Mouse (Mus musculus) thymus, postnatal 25 days (tissue): ENCODE results near the gene Rap1a.
"Not testable (repeated sequence)": the region's sequence is repeated elsewhere in the genome, so short reads cannot be mapped to it uniquely, and the experiment has no call there.

Experiments
- DNase-seq: peaks from one replicate; pipeline ENCODE4 v3.0.0; 2022

Gene Rap1a

DNA sequence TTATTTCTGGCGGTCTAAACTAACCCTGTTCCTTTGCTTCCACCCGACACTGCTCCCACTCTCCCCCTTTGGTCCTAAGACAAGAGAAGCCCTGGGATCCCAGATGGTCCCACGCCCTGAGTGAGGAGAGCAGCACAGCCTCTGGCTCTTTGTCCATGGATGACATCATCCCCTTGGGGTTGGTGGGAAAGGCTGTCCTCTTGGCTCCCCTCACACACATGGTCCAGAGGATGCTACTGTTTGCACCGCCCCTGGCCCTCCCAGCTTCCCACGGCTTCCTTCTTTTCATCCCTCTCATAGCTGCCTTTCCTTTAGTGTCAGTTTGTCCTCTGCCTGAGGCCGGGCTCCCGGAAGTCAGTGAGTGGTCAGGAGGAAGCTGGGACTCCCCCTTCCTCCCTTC is 89.4 kb downstream of the Rap1a start:
- no peak for DNase-seq

DNA sequence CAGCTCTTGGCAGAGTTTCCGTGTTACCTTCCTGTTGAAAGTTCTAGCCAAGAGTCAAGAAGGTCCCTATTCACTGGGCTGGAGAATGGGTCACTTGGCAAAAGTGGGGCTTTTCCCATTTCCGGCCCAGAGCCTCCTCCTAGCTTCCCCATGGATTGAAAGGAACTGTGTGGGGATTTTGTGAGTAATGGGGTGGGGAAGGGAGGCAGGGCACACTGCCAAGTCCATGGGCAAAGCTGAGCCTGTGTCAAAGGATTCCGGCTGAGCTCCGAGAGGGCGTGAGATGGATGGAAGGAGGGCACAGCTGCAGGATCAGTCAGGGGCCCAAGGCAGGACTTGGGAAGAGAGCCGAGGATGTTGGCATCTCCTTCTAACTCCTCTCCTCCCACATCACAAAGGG is 90.9 kb downstream of the Rap1a start:
- DNase-seq: no peak

DNA sequence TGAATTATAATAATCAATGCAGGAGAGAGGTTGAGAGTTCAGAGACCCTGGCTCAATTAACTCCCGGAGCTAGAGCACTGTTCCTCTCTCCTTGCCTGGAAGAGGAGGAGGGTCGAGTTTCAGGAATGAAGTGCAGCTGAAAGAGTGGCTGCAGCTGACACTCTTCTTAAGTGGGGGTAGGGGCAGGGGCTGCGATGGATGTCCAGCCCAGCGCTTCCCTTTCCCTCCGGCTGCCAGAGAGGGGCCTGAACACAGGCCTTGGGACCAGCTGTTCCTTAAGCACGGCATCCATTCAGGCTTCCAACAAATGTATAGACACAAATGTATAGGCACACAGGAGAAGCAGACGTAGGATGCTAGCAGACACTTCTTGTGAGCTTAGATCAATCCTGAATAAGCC is 93.5 kb downstream of the Rap1a start:
- DNase-seq: no peak

DNA sequence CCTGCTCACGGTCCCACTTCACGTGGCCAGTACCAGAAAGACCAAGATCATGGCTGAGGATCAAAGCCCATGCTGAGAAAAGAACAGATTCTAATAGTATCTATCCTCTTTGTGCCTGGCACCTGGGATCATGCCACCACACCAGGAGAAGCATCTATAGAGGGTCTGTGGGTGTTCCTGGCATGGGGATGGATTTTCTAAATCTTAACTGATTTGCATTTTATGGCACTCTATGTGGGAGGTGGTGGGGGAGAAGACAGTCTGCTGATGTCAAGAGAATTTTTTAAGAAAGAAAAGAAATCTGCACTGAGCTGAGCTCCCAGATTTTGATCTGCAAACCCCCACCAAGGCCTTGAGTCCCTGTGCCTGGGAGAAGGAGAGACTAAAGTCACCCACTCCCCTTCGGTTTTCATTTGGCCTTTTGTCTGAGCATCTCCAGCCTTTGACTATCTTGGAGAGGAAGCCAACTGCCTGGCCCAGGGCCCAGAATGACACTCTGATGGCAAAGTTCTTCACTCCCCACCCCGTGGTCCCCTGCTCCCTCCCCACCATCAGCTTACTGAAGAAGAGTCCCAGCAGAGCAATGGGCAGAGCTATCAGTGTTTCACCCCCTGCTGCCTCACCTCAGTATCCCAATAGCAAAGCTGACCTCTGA is 94.6 kb downstream of the Rap1a start:
- DNase-seq: no peak

DNA sequence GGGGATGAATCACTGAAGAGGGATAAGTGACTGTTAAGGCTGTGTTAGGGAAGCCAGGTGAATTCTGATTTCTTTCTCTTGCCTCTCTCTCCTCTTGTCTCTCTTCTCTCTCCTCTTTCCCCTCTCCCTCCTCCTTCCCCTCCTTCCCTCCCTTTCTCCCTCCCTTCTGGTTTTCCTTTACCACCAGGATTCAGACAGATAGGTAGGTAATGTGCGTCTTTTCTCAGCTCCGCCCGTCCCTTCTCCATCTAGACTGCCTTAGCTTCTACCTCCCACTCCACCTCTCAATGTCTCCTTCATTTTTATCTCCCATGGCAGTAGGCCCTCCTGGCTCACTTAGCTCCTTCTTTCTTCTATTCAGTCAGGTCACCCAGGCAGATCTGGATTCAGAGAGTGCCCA is 95.6 kb downstream of the Rap1a start:
- DNase-seq: no peak

DNA sequence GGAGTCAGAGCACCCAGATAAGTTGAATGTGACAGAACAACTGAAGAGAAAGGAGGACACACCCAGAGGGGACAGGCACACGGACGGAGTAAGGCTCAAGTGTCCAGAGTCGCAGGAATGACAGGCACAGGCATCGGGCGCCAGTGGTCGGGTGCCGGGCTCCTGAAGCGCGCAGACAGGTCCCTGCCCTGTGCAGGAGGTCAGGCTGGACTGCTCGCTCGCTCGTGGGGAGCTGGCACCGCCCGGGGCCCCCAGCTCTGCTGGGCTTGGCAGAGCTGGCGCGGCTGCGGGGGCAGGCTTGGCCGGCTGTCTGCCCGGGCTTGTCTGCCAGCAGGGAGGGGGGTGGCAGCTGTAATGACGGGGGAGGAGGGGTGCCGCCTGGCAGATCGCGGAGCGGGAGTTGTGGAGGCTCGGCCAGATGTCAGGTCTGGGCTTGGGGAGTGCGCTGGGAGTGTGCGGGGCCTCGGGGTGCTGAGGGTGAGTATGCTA is 96.0 kb downstream of the Rap1a start:
- peak; percentile 48 for DNase-seq

DNA sequence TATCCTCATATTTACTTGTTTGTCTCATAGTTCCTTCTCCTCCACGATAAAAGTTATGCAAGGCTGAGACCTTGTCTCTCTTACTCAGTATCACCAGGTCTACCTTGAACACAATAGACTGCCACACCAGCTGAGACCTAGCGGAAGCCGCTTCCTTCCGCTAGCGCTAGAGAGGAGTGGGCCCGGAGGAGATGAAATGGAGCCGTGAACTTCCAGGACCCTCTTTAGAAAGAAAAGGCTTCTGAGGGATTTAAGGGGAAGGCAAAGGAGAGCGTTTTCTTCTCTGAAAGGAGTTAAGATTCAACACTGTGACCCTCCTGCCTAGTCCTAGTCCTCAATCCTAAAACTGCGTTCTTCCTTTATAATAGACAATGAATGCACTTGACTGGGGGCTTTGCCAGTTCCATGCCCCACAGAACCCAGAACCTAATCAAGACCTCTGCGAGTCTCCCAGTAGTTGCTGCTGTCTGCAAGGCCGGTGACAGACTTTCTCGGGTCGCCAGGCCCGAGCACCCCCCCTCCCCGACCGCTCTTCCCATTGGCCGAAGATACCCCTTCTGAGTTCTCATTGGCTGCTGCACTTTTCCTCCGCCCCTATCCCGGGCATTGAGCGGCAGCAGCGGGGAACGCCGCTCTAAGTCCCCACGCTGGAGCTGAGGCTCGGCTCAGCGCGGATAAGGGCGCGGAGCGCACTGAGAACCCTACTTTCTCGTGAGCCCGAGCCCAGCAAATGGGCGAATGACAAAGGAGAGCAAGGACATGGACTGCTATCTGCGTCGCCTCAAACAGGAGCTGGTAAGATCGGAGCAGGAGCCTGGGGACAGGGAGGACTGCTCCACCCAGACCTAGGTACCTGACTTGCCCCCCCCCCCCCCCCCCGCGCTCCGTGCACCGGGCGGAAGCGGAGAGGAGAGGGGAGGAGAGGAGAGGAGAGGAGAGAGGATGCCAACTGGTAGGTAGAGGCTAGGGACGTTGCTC is 96.8 kb downstream of the Rap1a start, which contains the start of gene Inka2:
Gene Inka2, plus strand, starts transcription at position 569 of the 978 bp plus-strand sequence.
- DNase-seq: peak; percentile 84

DNA sequence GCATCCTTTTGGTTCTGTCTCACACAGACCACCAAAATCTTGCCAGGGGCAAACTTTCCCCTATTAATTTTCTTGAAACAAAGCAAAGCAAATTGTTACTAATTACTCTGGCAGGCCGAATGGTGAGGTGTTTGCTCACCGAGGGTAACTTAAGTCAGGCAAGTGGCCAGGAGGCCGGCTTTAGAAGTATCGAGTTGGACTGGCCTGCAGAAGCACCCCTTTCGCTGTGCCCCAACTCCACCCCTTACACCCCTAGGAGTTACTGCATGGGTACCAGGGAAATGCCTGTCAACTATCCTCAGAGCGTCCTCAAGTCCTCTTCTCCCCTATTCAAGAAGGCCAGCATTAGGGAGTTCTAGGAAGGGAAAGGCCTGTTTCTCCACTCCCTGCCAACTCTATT is 97.6 kb downstream of the Rap1a start:
- DNase-seq: no peak

DNA sequence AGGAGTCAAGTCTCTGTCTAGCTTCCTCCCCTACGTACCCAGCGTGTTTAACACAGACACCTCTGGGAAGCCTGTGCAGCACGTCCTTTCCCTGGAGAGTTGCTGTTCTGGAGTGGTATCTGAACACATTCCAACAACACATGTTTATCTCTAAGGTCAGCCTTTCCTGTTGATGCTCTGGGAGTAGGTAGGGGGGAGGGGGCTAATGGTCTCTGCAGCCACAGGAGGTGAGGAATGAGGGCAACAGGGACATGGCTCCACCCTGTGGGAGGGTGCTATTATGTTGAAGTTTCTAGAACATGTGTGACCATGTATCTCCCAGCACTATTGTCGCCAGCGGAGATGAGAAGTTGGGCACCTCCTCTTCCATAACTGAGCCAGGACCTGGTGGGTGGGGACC is 99.7 kb downstream of the Rap1a start:
- no peak for DNase-seq

DNA sequence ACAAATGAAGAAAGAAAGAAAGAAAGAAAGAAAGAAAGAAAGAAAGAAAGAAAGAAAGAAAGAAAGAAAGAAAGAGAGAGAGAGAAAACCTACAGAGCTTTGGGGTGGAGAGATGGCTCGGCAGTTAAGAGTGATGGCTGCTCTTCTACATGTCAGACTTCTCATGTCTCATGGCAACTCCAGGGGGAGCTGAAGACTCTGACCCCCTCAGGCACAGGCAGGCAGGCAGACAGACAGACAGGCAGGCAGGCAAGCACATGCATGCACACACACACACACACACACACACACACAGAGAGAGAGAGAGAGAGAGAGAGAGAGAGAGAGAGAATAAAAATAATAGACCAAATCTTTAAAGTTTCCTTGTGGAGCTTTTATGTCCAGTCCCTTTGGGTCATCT is 100.3 kb downstream of the Rap1a start:
- DNase-seq: not testable (repeated sequence)

DNA sequence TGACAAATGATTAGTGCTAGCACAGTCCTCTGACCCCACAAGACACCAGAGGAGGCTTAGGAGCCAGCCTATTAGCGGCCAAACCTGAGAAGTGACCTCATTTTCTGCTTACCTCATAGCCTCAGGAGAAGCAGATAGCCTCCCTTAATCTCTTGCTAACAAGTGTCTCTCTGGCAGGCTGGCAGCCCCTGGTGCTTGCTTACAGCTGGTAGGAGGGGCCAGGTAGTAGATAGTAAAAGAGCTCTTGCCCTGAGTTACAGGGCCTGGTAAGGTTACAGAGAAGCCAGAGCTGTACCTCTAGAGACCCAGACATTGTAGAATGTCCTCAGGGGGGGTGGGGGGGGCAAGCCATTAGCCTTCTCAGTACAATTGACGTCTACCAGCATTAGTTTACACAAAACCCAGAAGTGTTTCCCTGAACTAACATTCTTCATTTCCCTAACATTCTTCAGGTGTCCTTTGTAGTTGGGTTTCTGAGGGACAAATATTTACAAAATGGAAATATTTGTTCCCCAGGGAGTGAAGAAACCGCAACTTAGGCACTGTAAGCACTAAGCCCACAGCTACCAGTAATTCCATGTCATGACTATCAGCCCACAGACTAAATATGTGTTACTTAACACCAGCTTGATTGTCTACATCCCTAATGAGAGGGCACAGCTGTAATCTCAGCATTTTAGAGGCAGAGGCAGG is 101.7 kb downstream of the Rap1a start:
- DNase-seq: no peak

DNA sequence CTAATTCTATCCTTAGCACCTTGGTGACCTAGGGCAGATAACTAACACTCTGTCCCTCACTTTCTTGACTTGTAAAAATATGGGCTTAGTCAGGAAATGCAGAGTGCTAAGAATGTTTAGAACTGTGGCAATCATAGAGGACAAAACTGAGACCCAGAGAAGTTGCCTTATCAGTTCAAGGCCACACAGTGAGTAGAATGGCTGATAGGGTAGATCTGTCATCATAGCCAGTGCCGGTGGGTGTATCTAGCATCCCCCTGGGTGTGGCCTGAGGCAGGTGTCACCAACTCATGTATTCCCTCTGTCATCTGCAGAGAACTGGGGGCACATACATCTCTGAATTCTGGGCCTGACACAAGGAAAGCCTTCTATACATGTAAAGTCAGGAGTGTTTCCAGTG is 102.8 kb downstream of the Rap1a start:
- DNase-seq: no peak

DNA sequence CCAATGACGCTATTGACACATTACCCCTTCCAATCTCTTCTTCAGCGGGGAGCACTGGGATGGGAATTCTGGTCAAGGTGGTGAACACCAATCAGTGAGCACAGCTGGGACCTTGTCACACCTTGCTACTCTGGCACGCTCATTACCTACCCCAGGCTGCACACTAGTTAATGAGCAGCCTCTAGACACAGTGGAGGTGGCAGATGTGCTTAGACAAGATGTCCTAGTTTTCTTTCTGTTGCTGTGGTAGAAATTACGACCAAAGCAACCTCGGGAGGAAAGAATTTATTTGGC is 104.0 kb downstream of the Rap1a start:
- no peak for DNase-seq

DNA sequence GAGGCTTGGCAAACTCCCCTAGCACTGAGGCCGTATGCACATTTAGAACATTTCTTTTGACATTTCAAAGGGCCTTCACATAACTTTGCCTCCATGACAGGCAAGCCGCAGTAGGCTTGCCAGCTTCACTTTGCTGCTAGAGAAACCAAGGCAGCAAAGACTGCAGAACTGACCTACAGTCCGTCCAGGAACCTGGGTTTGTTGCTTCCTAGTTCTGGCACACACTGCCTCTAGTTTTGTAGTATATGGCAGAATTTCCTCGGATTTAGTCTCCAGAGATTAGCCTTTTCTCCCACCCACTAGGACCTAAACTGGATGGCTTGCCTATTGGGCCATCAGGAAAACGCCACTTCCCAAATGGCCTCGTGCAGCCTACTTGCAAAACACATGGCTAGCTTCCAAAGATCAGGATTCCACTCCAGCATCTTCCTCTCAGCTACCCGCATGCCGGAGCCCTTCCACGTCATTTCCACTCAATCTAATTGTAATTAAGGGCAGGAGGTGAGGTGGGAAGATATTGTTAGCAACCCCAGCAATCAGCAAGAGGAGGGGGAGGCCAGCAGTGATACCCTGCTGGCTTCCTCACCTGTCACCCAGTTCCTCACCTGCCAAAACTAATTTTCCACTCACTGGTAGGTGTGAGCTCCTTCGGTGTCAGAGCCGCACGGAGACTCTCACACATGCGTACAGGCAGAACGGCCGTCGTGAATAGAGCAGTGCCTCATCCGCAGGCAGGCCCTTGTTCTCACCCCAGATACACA is 104.6 kb downstream of the Rap1a start:
- DNase-seq: no peak

DNA sequence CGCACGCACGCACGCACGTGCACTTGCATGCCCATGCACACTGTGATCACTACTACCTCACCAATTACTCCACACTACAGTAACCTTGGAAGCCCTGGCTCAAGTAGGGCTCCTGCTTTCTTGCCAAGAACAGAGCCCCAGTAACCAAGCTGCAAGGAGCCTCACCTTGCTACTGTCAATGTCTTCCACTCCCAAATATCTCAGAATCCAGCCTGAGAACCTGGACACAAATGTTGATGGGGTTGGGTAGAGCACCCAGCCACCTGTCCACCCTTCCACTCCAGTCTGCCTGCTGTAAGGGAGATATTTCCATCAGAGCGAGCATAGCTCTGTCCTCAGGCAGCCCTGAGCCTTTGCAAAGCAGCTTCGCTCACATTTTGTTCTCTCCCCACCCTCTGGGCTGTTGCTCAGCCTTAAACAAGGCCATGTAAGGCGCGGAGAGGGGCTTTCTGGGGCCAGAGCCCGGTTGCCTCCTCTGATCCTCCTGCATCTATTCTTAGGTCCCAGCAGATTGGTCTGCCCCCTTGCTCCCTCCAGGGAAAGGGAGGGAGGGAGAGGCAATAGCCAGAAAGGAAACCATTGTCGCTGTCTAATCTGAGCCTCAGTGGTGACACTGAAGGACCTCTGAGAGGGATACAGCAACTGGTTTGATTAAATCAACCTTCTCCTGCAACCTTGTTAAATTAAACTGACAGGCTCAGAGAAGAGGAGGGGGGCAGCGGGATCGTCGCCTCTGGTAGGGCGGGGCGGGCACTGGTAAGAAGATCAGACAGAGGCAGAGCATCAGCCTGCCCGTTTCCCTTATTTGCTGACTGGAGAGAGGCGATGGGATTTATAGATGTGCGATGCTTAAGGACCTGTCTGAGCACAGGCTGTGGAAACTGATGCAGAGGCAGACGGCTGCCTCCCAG is 105.4 kb downstream of the Rap1a start:
- no peak for DNase-seq

DNA sequence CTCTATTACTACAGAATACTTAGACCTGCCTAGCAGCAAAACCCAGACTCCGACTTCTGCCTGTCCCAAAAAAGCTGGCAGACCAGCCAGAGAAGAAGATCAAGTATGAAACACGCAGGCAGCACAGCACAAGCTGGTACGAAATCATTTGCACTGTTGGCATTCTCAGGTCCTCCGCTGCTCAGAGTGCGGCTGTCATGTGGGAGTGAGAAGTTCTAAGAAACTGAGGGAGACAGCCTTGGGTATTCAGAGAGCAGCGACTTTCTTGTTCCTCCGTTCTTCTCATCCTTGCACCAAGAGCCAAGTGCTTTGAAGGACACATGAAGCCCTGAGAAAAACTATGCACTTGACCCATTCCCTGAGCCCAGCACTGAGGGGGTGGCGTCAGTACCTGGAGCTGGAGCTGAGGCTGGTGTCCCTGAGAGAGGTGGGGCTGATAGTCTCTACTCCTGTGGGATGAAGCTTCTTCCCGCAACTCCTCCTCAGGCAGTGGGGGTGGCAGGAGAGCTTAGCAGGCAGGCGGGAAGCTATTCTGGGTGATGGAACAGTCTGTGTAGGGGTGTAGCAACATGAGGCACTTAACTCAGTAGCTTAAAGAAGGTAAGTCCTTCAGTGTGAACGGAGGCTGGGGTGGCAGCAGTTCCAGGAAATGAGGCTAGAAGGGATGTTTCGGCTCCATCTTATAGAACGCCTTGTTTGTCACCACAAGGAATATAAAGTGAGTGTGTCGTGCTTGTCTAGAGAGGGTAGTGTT is 107.6 kb downstream of the Rap1a start:
- no peak for DNase-seq

DNA sequence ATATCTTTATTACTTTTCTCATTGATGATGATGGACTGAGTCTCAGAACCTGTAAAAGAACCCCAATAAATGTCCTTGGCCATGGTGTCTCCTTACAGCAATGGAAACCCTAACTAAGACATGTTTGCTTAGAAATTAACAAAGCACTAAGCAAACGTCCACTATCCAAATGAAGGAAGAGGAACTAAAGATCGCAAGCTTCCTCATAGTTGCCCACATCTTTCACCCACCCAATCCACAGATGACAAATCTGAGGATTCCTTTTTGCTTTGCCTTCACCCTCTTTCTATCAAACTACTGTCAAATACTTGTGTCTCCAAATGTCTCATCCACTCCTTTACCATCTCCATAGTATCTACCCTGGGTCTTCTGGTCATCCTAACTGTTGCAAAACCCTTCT is 112.6 kb downstream of the Rap1a start:
- DNase-seq: no peak

DNA sequence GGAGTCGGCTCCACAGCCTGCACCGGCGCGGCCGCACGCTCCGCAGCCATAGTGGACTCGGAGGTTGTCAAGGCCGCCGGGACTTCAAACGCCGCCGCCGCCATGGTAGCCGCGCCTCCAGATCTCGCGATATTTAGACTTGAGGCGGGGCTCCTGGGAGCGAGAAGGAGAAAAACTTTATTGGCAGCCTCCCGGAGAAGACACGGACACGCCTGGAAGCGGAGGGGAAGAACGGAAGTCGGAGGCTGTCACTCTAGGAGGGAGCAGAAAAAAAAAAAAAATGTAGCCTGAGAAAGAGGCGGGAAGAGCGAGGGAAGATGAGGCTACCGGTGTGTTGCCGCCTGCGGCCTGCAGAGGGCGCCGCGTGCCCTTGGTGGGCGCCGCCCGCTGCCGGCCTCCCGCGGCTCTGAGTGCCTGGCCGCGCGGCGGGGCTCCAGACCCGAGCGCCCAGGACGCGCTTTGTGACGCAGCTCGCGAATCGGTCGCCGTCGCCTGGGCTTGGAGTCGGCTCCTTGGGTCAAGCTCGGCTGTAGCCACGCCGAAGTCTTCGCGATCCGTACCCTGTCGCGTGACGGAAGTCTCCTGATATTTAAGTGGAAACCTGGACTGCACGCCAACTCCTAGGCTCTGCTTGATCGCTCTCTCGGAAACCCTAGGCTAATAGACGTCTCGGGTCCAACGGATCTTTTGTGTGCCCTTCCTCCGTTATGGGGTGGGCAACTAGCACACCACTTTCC is 113.6 kb downstream of the Rap1a start, which contains the start of gene Ddx20:
Gene Ddx20, minus strand, starts transcription at position 251 of the 737 bp plus-strand sequence.
- peak; percentile 94 for DNase-seq

DNA sequence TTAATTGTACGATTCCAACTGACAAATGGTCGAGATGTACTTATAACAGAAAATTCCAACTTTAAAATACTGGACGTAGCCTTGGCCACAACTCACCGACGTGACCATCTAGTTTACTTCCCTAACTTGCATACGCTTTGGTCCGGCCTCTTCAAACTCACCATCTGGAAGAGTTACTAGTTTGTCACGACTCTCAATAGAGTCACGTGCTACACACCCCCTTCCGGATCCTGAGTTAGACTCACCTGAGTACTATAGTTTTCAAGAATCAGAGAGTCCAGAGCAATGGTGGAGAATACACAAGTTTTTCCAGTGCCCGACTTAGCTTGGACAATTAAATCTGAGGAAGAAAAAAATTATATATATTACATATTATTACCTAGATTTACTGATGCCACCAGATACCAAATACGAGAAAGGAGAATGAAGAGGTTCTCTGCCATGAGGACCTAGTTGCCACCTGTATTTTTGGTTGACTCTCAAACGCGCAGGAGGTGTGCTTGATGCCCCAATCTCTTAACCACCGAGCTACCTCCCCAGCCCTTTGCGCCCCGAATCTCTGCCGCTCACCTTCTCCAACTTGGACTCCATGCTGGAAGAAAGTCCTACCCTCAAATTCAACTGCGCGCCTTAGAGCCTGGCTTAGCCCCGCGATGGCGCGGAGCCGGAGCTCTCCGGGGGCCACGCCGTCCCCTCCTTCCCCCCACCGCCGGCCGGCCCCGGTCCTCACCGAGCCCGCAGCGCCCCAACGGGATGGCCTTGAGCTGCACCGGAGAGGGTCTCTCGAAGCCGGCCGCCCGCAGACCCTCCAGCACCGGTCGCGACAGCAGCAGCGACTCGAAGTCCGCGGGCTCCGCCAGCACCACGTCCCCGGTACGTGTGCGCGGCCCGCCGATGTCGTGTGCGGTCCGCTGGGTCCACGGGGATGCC is 114.5 kb downstream of the Rap1a start:
- no peak for DNase-seq
